Mouse (Mus musculus) heart, postnatal 36 days (tissue): ENCODE data around the gene Lgmn. TPM values are rescaled to one million over a fixed set of nuclear protein-coding genes. Genes with fewer than 3 reads are reported as not detected.

Experiments
- DNase-seq, 2 experiments: peaks; one replicate each; pipeline ENCODE4 v3.0.0; 2021 to 2022
- intact Hi-C: fragments of 180-260 bp; cut with DNase I; formaldehyde crosslinking; loops from one replicate; pipeline ENCODE4 v1.15.1; 2025
- total RNA-seq, 2 experiments: library from RNA; stranded (reverse); gene quantifications; 2 replicates each; pipeline ENCODE4 v1.2.3; 2021

The Lgmn gene
- total RNA-seq, 2 experiments from 2014 or later: 74.6 to 79.7 TPM

GRCm38 (mm10) chr12:102395998-102396991 lies 43.3 kb downstream of the Lgmn start:
- intact Hi-C loops: no loop called here

GRCm38 (mm10) chr12:102395537-102395936 lies 44.1 kb downstream of the Lgmn start:
- intact Hi-C loops: no loop called here
- no peak for DNase-seq

More at GRCm38 (mm10) chr12:102395998-102396991, 43.3 kb downstream of the Lgmn start:
- no peak for DNase-seq

GRCm38 (mm10) chr12:102394496-102394895 lies 45.1 kb downstream of the Lgmn start:
- no peak for DNase-seq
- intact Hi-C loops: no loop called here

- intact Hi-C loops: loop anchor here (1.0 kb wide), 1 partner anchor 69 kb away; no protein-coding TSS in a partner anchor
- DNase-seq: peak in 1 of 2 experiments; percentile 39
Measured at GRCm38 (mm10) chr12:102391982-102392381, 47.6 kb downstream of the Lgmn start.

- DNase-seq: no peak
- intact Hi-C loops: no loop called here
Measured at GRCm38 (mm10) chr12:102391109-102391508, 48.5 kb downstream of the Lgmn start.

- intact Hi-C loops: no loop called here
- no peak for DNase-seq
Measured at GRCm38 (mm10) chr12:102390042-102390441, 49.6 kb downstream of the Lgmn start.

GRCm38 (mm10) chr12:102387219-102387917 lies 52.2 kb downstream of the Lgmn start:
- peak; percentile 84 to 89 for DNase-seq
- intact Hi-C loops: loop anchor here (2.0 to 10.0 kb wide), 4 partner anchors 133 to 1263 kb away; no protein-coding TSS in a partner anchor

GRCm38 (mm10) chr12:102384819-102385218 lies 54.8 kb downstream of the Lgmn start:
- intact Hi-C loops: loop anchor here (5.0 to 10.0 kb wide), 3 partner anchors 383 to 1260 kb away; no protein-coding TSS in a partner anchor

GRCm38 (mm10) chr12:102383288-102383687 lies 56.3 kb downstream of the Lgmn start:
- DNase-seq: no peak
- intact Hi-C loops: loop anchor here (10.0 kb wide), 1 partner anchor 1258 kb away; no protein-coding TSS in a partner anchor

More at GRCm38 (mm10) chr12:102384819-102385218, 54.8 kb downstream of the Lgmn start:
- DNase-seq: peak; percentile 50 to 51

- DNase-seq: no peak
- intact Hi-C loops: loop anchor here (10.0 kb wide), 1 partner anchor 1257 kb away; no protein-coding TSS in a partner anchor
Measured at GRCm38 (mm10) chr12:102382180-102382579, 57.4 kb downstream of the Lgmn start.

GRCm38 (mm10) chr12:102372322-102372721 lies 67.3 kb downstream of the Lgmn start:
- no peak for DNase-seq
- intact Hi-C loops: no loop called here

- intact Hi-C loops: no loop called here
- DNase-seq: no peak
Measured at GRCm38 (mm10) chr12:102370931-102371500, 68.6 kb downstream of the Lgmn start.

GRCm38 (mm10) chr12:102369488-102370235 lies 70.0 kb downstream of the Lgmn start:
- no peak for DNase-seq
- intact Hi-C loops: no loop called here

GRCm38 (mm10) chr12:102368556-102368955 lies 71.1 kb downstream of the Lgmn start:
- no peak for DNase-seq
- intact Hi-C loops: no loop called here

- DNase-seq: no peak
- intact Hi-C loops: no loop called here
Measured at GRCm38 (mm10) chr12:102368066-102368465, 71.5 kb downstream of the Lgmn start.

- intact Hi-C loops: no loop called here
- DNase-seq: no peak
Measured at GRCm38 (mm10) chr12:102367075-102367474, 72.5 kb downstream of the Lgmn start.

GRCm38 (mm10) chr12:102366126-102366816 lies 73.3 kb downstream of the Lgmn start:
- DNase-seq: no peak
- intact Hi-C loops: no loop called here

- DNase-seq: no peak
- intact Hi-C loops: no loop called here
Measured at GRCm38 (mm10) chr12:102365016-102365415, 74.6 kb downstream of the Lgmn start.
